Mouse (Mus musculus) embryonic stem cell, embryonic (primary cell): ENCODE results near the gene Rpl23.

Experiments used
- CTCF ChIA-PET, 4 experiments: fragments of 300-600 bp in 2 of 4; fragments of 350-600 bp in 2 of 4; sonication (Branson Sonifier 250); formaldehyde crosslinking; loops; one replicate each; lab custom pipeline; 2022; ENCODE audit warnings: inconsistent platforms in 2 of 4; lab: Charles Lee
- POLR2A ChIA-PET, 4 experiments: fragments of 300-600 bp in 2 of 4; fragments of 350-600 bp in 2 of 4; sonication (Branson Sonifier 250); formaldehyde crosslinking; loops; one replicate each; lab custom pipeline; 2022; ENCODE audit warnings: antibody characterized with exemption in 4 of 4, inconsistent platforms in 1 of 4; lab: Charles Lee

Rpl23 gene

GRCm38 (mm10) chr11:97781832-97782563 is at the start of gene Rpl23:
TSS of gene Rpl23 (minus strand) at chr11:97782437.
- ChIA-PET POLR2A (interaction anchor here (0.5 to 24.4 kb wide), 153 partner anchors 7 to 940 kb away, joined by 3 to 667 read pairs (median 4); partner anchors contain the start of genes B230217C12Rik (in 4 of the 4), Cwc25 (in 4 of the 4), Fbxo47 (in 3 of the 4) and Lasp1 (in 3 of the 4)), CTCF (interaction anchor here in 1 of 4 experiments (1.1 kb wide), 1 partner anchor 118 kb away, joined by 3 read pairs; no protein-coding TSS in a partner anchor)

- CTCF ChIA-PET = no interaction called here
- POLR2A ChIA-PET = interaction anchor here in 2 of 4 experiments (0.6 to 2.5 kb wide), 7 partner anchors 9 to 51 kb away, joined by 3 to 9 read pairs (median 3); partner anchors contain the start of gene B230217C12Rik (in 1 of the 2)
Measured at GRCm38 (mm10) chr11:97832001-97832400, 49.8 kb upstream of the Rpl23 start.

- ChIA-PET POLR2A (interaction anchor here in 3 of 4 experiments (0.5 to 2.5 kb wide), 14 partner anchors 8 to 532 kb away, joined by 3 to 9 read pairs (median 4); partner anchors contain the start of genes B230217C12Rik (in 1 of the 3), Fbxo47 (in 1 of the 3) and Lasp1 (in 1 of the 3)), CTCF (interaction anchor here in 1 of 4 experiments (1.2 kb wide), 1 partner anchor 10 kb away, joined by 3 read pairs; the partner anchor contains the start of gene B230217C12Rik)
Measured at GRCm38 (mm10) chr11:97830501-97830900, 48.3 kb upstream of the Rpl23 start.

- POLR2A ChIA-PET = interaction anchor here in 3 of 4 experiments (0.5 to 2.5 kb wide), 15 partner anchors 9 to 531 kb away, joined by 3 to 9 read pairs (median 4); partner anchors contain the start of genes B230217C12Rik (in 1 of the 3), Fbxo47 (in 1 of the 3) and Lasp1 (in 1 of the 3)
- CTCF ChIA-PET = no interaction called here
Measured at GRCm38 (mm10) chr11:97829913-97830476, 47.8 kb upstream of the Rpl23 start.

- ChIA-PET POLR2A (interaction anchor here in 2 of 4 experiments (0.6 to 1.9 kb wide), 5 partner anchors 11 to 47 kb away, joined by 3 to 9 read pairs (median 3); partner anchors contain the start of gene Rpl23 (in 1 of the 2)), CTCF (interaction anchor here in 1 of 4 experiments (0.6 kb wide), 1 partner anchor 32 kb away, joined by 3 read pairs; no protein-coding TSS in a partner anchor)
Measured at GRCm38 (mm10) chr11:97829365-97829764, 47.1 kb upstream of the Rpl23 start.

- ChIA-PET POLR2A (interaction anchor here in 3 of 4 experiments (0.6 to 6.4 kb wide), 19 partner anchors 10 to 161 kb away, joined by 3 to 78 read pairs (median 5); partner anchors contain the start of genes B230217C12Rik (in 3 of the 3), 1700001P01Rik (in 2 of the 3), Lasp1 (in 1 of the 3) and Rpl23 (in 1 of the 3)), CTCF (interaction anchor here in 2 of 4 experiments (0.8 to 1.6 kb wide), 4 partner anchors 11 to 183 kb away, joined by 3 to 5 read pairs (median 4); no protein-coding TSS in a partner anchor)
Measured at GRCm38 (mm10) chr11:97827654-97828053, 45.4 kb upstream of the Rpl23 start.

GRCm38 (mm10) chr11:97826414-97826813 is 44.2 kb upstream of the Rpl23 start:
- POLR2A ChIA-PET = interaction anchor here in 2 of 4 experiments (0.7 to 6.4 kb wide), 13 partner anchors 8 to 51 kb away, joined by 3 to 78 read pairs (median 10); partner anchors contain the start of genes B230217C12Rik (in 2 of the 2) and 1700001P01Rik (in 1 of the 2)
- CTCF ChIA-PET = interaction anchor here in 1 of 4 experiments (0.5 to 1.6 kb wide), 3 partner anchors 111 to 182 kb away, joined by 3 to 5 read pairs (median 4); no protein-coding TSS in a partner anchor

GRCm38 (mm10) chr11:97825971-97826370 is 43.7 kb upstream of the Rpl23 start:
- ChIA-PET POLR2A (interaction anchor here in 2 of 4 experiments (0.6 to 6.4 kb wide), 13 partner anchors 8 to 164 kb away, joined by 3 to 78 read pairs (median 10); partner anchors contain the start of genes 1700001P01Rik (in 1 of the 2) and B230217C12Rik (in 1 of the 2)), CTCF (interaction anchor here in 2 of 4 experiments (0.6 to 1.5 kb wide), 2 partner anchors 111 to 563 kb away, joined by 5 to 14 read pairs; no protein-coding TSS in a partner anchor)

GRCm38 (mm10) chr11:97825295-97825694 is 43.1 kb upstream of the Rpl23 start:
- POLR2A ChIA-PET = interaction anchor here in 3 of 4 experiments (0.6 to 6.4 kb wide), 18 partner anchors 8 to 198 kb away, joined by 3 to 78 read pairs (median 4); partner anchors contain the start of genes B230217C12Rik (in 1 of the 3) and Rpl23 (in 1 of the 3)
- CTCF ChIA-PET = interaction anchor here in 2 of 4 experiments (0.6 to 1.5 kb wide), 2 partner anchors 112 to 564 kb away, joined by 5 to 14 read pairs; no protein-coding TSS in a partner anchor

- ChIA-PET POLR2A (interaction anchor here in 3 of 4 experiments (0.6 to 6.4 kb wide), 14 partner anchors 7 to 198 kb away, joined by 3 to 78 read pairs (median 6); partner anchors contain the start of genes B230217C12Rik (in 1 of the 3) and Rpl23 (in 1 of the 3)), CTCF (no interaction called here)
Measured at GRCm38 (mm10) chr11:97824895-97825294, 42.7 kb upstream of the Rpl23 start.

GRCm38 (mm10) chr11:97824168-97824567 is 41.9 kb upstream of the Rpl23 start:
- POLR2A ChIA-PET = interaction anchor here (0.5 to 6.4 kb wide), 9 partner anchors 10 to 1320 kb away, joined by 3 to 78 read pairs (median 8); partner anchors contain the start of genes B230217C12Rik (in 1 of the 4) and Fbxo47 (in 1 of the 4)
- CTCF ChIA-PET = no interaction called here

GRCm38 (mm10) chr11:97822840-97823603 is 40.8 kb upstream of the Rpl23 start:
- ChIA-PET CTCF (interaction anchor here in 2 of 4 experiments (0.6 to 1.4 kb wide), 3 partner anchors 12 to 564 kb away, joined by 3 read pairs; no protein-coding TSS in a partner anchor), POLR2A (interaction anchor here (0.6 to 6.4 kb wide), 21 partner anchors 9 to 1321 kb away, joined by 3 to 78 read pairs (median 4); partner anchors contain the start of genes B230217C12Rik (in 2 of the 4), Fbxo47 (in 1 of the 4), Lasp1 (in 1 of the 4) and Rpl23 (in 1 of the 4))

GRCm38 (mm10) chr11:97821401-97822064 is 39.3 kb upstream of the Rpl23 start:
- POLR2A ChIA-PET = interaction anchor here in 2 of 4 experiments (1.4 to 16.9 kb wide), 5 partner anchors 9 to 21 kb away, joined by 3 to 388 read pairs (median 5); partner anchors contain the start of gene Lasp1 (in 2 of the 2)
- CTCF ChIA-PET = interaction anchor here in 1 of 4 experiments (0.6 kb wide), 1 partner anchor 46 kb away, joined by 4 read pairs; no protein-coding TSS in a partner anchor

GRCm38 (mm10) chr11:97820840-97821239 is 38.6 kb upstream of the Rpl23 start:
- ChIA-PET POLR2A (interaction anchor here in 3 of 4 experiments (0.6 to 27.6 kb wide), 10 partner anchors 9 to 108 kb away, joined by 3 to 667 read pairs (median 5); partner anchors contain the start of genes 1700001P01Rik (in 2 of the 3), Lasp1 (in 2 of the 3) and Rpl23 (in 2 of the 3)), CTCF (interaction anchor here in 1 of 4 experiments (1.8 kb wide), 1 partner anchor 15 kb away, joined by 4 read pairs; no protein-coding TSS in a partner anchor)

- ChIA-PET CTCF (interaction anchor here in 3 of 4 experiments (0.6 to 1.8 kb wide), 4 partner anchors 14 to 1206 kb away, joined by 3 to 8 read pairs (median 4); no protein-coding TSS in a partner anchor), POLR2A (interaction anchor here in 3 of 4 experiments (0.7 to 27.6 kb wide), 12 partner anchors 7 to 107 kb away, joined by 3 to 667 read pairs (median 8); partner anchors contain the start of genes 1700001P01Rik (in 2 of the 3), Lasp1 (in 2 of the 3), Rpl23 (in 2 of the 3) and Fbxo47 (in 1 of the 3))
Measured at GRCm38 (mm10) chr11:97819923-97820322, 37.7 kb upstream of the Rpl23 start.
